Mouse (Mus musculus) frontal cortex, adult 2 months (tissue): ENCODE measurements around the gene Rbfox2. TPM values are rescaled to one million over a fixed set of nuclear protein-coding genes. Genes with fewer than 3 reads are reported as not detected.

Source experiments
- DNase-seq, 2 experiments: peaks; one replicate each; pipeline ENCODE4 v3.0.0; 2022; ENCODE audit warnings: low spot score in 1 of 2; ENCODE audit errors: extremely low spot score in 1 of 2
- polyA plus RNA-seq: library from polyadenylated mRNA; depleted of rRNA; stranded (reverse); fragments of >200 nt; gene quantifications from 2 replicates; pipeline ENCODE4 v1.2.3, GENCODE M21; 2012

The Rbfox2 gene
- polyA plus RNA-seq, 1 experiment = 212 TPM

DNA sequence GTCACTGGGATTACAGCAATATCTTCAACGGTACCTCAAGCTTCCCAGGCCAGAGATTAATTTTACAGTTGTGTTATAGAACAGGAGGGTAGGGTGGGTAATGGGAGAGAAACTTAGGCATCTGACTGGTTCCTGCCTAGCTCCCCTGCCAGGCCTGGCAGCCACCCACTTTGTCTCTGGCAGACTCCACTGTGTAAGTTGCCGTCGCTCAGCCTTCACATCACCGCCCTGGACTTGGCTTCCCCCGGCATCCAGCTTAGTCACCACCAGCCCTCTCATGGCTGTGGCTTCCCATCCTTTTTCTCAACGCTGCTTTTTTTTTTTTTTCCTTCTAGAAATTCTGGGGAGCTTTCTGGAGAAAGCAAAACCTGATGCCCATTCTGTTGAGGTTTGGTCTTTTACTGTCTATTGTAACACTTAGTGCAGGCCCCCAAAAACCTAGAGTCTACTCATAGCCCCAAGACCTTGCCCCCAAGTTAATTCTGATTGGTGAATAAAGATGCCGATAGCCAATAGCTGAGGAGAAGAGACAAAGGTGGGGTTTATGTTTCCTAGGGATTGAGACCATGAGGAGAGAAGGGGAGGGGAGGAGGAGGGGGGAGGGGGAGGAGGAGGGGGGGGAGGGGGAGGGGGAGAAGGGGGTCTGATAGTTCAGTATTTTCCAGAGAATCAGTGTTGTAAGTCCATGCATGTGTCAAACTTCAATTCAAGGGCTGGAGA lies 25.6 kb upstream of the Rbfox2 start:
- DNase-seq = peak; percentile 70 to 87

DNA sequence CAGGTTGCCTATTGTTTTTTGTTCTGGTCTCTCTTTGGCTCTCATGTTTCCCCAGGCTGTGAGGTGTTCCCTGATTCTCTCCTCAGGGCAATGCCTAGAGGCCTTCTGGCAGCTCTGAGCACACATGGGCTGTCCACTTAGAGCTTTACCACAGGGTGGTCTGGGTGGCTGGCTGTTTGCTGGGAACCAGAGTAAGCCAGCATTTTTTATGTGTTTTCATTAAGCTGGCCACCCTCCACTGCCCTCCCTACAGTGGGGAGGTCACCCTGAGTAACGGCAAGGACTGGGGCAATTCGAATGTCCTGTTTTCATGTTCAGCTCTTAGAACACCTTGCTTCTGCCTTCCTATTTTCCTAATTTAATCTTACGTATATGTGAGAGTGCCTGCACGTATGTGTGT lies 24.6 kb upstream of the Rbfox2 start:
- DNase-seq = no peak

DNA sequence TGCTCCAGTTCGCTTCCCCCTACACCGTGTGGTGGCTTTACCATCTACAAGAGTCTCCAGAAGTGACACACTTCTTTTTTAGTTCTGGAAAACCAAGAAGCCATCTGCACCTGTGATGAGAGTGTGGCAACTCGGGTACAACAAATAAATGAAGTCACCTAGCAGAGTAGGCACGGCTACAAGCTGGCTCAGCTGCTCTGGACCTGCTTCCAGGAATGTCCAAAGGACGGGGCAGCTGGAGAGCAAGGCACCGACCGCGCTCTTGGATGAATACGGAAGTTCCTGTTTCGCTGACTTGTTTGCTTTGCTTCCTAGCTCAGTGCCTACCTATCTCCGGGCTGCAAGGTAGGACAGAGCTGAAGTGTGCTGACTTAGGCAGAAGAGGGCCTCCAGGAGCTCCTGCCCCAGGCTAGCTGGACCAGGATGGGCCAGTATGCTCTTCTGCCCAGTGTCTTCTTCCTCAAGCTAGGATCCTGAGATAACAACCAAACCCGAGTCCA lies 22.9 kb upstream of the Rbfox2 start:
- no peak for DNase-seq

DNA sequence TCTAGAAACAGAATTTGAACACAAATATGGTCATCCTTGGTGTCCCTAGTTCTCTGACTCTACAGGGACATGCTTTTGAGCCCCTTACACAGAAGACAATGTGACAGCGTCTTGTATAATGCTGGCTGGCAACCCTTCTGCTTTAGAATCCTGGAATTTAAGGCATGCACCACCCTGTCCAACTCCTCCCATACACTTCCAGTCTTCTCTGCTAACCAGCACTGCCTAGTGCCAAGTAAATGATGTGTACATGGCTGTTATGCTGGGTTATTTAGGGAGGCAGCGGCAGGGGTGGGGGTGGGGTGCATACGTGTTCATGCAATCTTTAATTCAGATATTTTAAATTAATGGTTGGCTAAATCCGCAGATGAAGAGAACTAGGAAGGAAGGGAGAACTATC lies 19.6 kb upstream of the Rbfox2 start:
- DNase-seq = no peak

DNA sequence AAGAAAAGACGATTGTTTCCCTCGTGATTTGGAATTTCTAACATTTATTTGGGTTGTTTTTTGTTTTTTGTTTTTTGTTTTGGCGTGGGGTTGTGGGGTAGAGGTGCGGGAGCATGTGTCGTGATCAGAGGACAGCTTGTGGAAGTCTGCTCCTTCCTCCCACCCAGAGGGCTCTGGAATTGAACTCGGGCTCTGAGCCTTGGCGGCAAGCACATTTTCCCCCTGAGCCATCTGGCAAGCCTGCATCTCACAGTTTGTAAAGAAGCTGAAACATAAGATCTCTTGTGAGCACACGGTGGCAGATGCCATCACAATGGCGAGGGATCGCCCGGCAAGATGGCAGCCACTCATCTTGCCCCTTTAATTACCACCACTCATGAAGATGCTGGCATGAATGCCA lies 17.6 kb upstream of the Rbfox2 start:
- no peak for DNase-seq

DNA sequence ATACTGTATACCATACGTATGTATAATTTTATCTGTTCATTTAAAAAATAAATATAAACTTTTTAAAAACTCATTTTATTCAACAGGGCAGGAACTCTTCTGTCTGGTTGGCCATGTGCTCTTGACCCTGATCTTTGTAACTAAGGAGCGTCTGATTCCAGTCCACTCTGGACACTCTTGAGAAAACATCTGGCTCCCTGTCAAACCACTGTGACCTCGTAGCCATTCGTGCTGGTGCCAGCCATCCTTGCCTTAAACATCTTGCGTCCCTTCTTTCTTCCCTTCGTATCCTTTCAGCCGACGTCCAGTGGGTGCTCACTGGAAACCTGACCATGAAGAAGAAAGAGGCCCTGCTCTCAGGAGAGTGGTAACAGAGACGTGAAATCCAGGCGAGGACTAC lies 16.4 kb upstream of the Rbfox2 start:
- no peak for DNase-seq

- no peak for DNase-seq
Observed at GRCm38 (mm10) chr15:77313701-77314100, 6.9 kb upstream of the Rbfox2 start.

DNA sequence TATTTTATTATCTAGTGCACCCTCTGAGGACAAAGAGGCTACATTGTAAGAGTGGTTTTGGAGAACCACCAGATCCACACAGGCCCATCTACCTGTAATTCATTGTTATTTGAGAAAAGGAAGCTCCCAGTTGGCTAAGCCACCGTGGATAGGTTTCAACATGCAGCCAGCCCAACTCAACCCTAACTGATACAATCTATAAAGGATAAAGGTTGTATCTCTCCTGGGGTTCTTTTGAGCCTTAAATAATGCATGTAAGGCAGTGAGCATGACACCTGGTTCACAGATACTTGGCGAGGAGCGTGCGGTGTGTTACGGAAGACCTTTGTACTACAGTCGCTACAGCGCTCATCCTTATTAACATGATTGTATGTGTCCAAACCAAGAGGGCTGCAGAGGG lies 6.0 kb upstream of the Rbfox2 start:
- no peak for DNase-seq

DNA sequence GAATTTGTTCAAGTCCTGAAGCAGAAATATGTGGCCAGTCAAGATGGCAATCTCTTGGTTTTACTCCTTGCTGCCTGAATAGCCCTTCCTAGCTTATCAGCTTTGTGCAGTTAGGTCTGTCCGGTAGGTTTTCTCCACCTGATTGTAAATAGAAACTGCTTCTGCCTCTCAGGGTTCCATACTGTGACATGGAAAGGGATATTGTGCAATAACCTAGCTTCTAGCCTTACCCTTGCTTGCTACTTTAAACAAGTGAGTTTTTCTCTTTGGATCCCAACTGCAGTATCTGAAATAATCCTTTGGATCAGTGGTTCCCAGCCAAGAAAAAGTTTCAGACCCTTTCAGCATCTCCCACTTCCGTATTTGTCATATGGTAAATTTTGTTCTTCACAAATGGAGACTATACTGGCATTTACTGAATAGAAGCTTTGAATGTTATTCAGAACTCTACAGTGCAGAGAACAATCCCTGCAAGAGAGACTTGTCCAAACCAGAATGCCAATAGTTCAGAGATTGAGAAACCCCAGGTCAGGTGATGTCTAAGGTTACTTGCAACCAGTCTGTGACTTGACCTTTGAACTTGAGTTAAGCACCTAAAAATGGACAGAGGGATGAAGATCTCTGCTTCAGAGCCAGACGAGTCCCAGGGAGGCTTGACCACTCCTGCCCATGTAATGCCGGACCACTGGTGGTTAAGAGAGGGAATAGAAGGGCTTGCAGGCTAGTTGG lies 1.1 kb upstream of the Rbfox2 start:
- DNase-seq = no peak

GRCm38 (mm10) chr15:77305852-77306546 lies 805 bp downstream of the Rbfox2 start:
- peak in 1 of 2 experiments; percentile 37 for DNase-seq

DNA sequence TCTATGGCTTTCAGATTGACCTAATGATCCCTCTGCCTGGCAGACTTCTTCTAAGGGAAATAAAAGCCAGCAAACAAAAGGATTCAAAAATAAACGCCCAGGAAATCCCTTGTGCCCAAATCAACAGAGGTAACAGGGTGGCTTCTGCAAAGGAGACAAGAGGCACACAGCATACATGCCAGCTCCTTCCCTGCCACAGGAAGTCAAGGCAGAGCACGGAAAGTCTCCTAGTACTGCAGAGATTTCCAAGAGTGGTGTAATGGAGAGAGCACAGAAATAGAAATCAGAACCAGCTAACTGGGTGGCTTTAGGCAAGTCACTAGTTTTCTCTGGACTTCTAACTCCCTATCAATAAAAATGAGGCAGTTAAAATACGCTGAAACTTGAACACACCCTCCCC lies 1.8 kb downstream of the Rbfox2 start:
- DNase-seq = no peak

- DNase-seq = no peak
Observed at GRCm38 (mm10) chr15:77301122-77301521, 5.7 kb downstream of the Rbfox2 start.

DNA sequence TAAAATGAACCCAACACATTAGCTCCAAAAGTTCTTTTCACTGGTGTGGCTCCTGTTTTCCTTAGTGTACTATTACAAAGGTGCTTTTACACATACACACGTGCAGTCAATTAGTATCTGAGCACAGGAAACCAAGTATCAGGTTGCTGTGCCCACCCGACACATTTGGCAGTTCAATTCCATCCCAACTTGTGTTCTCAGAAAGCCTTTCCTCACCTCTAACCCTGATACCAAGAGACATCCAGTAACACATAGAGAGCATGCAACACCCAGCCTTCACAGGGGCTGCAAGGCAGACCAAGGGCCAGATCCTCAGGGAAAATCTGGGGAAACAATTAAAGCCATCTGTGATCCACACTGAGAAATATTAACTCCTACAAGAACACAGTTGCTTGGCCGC lies 8.2 kb downstream of the Rbfox2 start:
- DNase-seq = no peak

DNA sequence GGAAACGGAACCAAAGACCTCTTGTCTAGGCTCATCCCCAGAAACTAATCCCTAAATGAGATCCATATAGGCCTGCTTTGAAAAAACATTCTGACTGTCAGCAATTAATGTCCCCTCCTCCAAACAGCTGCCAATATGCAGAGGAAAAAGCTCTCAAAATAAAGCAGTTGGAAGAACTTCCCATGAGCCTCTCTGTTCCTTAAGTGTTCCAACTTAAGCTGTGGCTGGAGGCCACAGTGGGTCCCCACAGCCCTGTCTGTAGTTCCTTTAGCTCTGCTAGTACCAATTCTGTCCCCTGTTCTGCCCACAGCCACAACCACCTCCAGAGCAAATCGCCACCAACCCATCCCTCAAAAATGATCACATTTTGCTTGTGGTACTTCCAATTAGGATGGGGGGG lies 10.2 kb downstream of the Rbfox2 start:
- DNase-seq = no peak

GRCm38 (mm10) chr15:77293493-77293892 lies 13.3 kb downstream of the Rbfox2 start:
- DNase-seq = no peak

DNA sequence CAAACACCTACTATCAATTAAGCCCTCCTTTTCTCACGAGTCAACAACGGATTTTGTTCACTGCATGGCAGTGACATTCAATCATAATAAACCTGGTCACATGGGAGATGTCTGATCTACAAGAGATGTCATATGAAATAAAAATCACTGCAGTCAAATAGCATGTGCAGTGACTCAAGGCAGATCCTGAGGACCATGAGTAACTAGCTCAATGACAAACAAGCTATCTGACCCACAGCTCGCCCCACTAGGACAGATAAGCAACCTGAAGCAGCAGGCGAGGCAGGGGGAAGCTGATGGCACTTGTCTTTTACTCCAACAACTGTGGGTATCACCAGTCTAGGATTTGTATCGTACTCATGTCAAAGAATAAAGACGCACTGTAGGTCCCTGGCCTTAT lies 14.4 kb downstream of the Rbfox2 start:
- DNase-seq = no peak

DNA sequence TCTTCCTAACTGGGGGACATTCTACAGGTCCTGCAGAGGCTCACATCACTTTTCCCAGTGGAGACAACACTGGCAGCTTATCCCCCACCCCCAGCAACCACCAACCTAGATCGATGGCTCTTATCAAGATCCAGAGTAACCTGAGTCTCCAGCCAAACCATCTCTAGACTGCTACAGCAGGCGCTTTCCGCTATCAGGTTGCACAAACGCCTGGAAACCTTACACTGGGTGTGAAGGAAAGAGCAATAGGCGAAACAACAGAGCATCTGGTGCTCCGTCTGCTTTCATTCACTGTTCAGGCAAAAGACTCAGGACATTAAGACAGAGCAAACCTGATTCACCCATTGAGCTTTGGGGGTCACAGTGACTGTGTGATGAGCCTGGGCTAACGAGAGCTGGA lies 15.3 kb downstream of the Rbfox2 start:
- no peak for DNase-seq

DNA sequence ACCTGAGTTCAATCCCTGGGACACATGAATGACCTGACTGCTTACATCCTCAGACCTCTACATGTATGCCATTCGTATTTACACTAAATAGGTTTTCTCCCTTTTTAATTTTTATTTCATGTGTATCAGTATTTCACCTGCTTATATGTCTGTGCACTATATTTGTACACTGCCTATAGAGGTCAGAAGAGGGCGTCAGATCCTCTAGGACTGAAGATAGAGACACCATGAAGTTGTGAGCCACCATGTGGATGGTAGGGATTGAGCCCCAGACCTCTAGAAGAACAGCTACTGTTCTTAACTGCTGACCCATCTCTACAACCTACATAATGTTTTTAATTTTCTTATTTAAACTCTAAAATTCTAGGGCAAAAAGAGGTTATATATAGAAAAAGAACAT lies 16.5 kb downstream of the Rbfox2 start:
- DNase-seq = no peak

- no peak for DNase-seq
Observed at GRCm38 (mm10) chr15:77280130-77280529, 26.7 kb downstream of the Rbfox2 start.

- no peak for DNase-seq
Observed at GRCm38 (mm10) chr15:77278825-77279224, 28.0 kb downstream of the Rbfox2 start.
